Mouse (Mus musculus) urinary bladder, postnatal 36 days (tissue): ENCODE results near the gene Npnt.

ENCODE experiments used
- DNase-seq, 2 experiments: peaks; one replicate each; pipeline ENCODE4 v3.0.0; 2022; ENCODE audit warnings: low spot score in 2 of 2, mixed read lengths in 1 of 2

Npnt gene

GRCm38 (mm10) chr3:132939006-132939405, 11.1 kb downstream of the Npnt start:
- DNase-seq, result no peak

DNA sequence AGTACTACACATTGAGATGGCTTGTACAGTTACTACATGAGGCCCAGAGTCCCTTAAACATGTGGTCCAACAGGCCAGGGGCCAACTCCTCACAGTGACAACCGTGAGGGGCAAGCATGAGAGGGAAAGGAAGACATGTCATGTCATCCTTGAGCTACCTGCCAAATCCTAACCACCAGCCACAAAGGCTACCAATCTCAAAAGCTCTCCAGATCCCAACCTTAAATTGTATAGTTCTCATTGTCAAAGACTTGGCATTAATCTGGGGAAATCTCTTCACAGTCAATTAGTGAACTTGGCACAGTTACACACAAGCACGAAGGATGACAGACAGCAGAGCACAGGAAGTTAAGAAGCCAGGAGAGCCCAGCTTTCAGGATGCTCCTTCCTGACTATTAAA, 15.4 kb downstream of the Npnt start:
- DNase-seq, result no peak

GRCm38 (mm10) chr3:132931526-132931925, 18.6 kb downstream of the Npnt start:
- no peak for DNase-seq

GRCm38 (mm10) chr3:132929866-132930265, 20.2 kb downstream of the Npnt start:
- DNase-seq, result no peak

DNA sequence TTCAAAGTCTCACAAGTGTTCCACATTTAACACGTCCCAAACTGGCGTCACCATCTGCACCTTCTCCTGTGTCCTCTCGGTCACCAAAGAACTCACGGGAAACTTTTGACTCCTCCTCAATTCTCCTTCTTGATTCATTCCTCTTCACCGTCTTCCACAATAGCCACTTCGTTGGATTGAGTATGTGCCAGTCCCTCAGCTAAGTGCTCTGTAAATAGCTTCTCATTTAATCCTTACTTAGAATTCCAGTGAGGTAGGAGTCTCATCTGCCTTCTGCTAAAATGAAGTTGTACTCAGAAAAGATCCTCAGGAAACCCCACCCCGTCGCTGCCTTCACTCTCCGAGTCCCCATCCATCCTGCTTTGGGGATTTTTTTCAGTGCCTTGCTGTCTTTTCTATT, 21.9 kb downstream of the Npnt start:
- no peak for DNase-seq

GRCm38 (mm10) chr3:132919798-132920197, 30.3 kb downstream of the Npnt start:
- no peak for DNase-seq

GRCm38 (mm10) chr3:132919240-132919639, 30.9 kb downstream of the Npnt start:
- DNase-seq, result no peak

GRCm38 (mm10) chr3:132917356-132918090, 32.6 kb downstream of the Npnt start:
- no peak for DNase-seq

DNA sequence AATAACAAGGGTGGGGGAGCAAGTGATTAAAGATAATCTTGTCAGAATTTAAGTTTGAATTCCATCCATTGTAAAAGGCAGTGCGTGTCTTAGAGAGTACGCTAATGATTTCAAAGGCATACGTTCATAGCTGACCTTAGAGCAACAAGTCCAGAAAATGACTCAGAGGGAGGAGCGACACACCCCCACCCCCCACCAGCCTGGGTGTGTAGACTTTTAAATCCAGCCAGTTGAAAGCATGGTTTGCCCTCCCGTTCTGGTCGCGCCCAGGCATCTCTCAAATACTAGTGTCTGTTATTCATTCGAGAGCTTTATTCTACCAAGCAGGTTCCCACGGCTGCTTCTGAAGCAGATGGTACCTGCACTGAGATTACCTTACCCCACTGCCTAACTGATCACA, 34.4 kb downstream of the Npnt start:
- DNase-seq, result peak in 1 of 2 experiments; percentile 14

- no peak for DNase-seq
These were observed 37.7 kb downstream of the Npnt start for GRCm38 (mm10) chr3:132912420-132912819.

- peak in 1 of 2 experiments; percentile 6 for DNase-seq
These were observed 38.4 kb downstream of the Npnt start for GRCm38 (mm10) chr3:132911716-132912115.

- no peak for DNase-seq
These were observed 39.4 kb downstream of the Npnt start for GRCm38 (mm10) chr3:132910727-132911126.

DNA sequence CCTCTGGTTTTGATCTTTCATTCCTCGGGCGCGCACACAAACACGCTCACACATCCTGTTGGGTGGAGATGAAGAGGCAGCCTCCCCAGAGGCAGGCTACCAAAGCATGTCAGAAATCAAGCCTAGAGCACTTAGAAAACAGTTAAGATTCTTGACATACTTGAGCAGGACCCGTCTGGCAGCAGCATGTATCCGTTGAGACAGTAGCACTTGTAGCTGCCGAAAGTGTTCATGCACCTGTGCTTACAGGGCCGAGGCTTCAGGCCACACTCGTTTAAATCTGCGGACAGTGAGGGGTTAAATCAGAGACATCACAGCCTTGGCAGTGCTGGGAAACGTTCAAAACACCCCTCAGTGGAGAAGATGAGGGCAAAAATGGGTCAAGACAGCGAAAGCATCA, 40.4 kb downstream of the Npnt start:
- DNase-seq, result no peak

- no peak for DNase-seq
These were observed 42.4 kb downstream of the Npnt start for GRCm38 (mm10) chr3:132907506-132908203.

DNA sequence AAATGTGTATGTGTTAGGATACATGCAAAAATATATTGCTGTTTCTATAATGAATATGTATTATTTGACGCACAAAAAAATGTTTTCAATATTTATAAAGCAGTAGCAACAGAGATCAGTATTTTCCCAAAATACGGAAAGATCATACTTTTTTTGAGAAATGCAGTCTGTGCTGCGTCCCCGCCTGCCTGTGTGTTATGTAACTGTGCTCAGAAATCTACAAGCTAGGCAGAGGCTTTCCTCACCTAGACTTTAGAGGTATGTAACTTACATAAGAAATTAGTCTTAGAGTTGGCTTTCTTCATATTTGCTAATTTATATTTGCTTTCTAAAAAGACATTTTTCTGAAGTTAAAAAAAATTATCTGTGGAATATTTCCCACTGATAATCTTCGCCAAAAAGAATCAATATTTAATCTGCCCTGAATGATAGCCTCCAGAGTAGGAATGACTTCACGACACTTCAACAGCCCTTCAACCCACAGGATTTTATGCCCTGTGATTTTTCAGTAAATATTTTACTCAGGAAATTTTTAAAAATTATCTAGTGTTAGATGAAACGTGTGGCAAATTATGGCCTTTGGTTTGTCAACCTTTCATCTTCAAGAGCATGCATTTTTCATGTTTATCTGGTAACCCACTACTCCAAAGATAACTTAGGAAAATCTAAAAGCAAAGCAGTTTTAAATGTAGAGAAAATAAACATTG, 44.7 kb downstream of the Npnt start:
- no peak for DNase-seq

DNA sequence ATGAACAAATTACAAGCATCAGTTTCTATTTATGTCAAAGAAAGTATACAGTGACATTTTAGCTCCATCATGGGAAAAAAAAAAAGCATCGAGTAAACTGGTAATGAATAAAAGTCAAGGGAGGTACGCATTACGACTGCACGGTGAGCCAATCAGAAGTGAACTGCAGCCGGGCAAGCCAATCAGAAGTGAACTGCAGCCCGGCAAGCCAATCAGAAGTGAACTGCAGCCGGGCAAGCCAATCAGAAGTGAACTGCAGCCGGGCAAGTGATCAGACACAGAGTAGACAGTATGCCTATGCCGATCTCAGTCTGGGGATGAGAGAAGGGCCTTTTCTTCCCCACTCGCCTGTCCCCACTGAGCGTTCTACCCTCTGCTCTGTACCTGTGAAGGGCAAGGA, 46.7 kb downstream of the Npnt start:
- no peak for DNase-seq

- no peak for DNase-seq
These were observed 47.2 kb downstream of the Npnt start for GRCm38 (mm10) chr3:132902921-132903320.

DNA sequence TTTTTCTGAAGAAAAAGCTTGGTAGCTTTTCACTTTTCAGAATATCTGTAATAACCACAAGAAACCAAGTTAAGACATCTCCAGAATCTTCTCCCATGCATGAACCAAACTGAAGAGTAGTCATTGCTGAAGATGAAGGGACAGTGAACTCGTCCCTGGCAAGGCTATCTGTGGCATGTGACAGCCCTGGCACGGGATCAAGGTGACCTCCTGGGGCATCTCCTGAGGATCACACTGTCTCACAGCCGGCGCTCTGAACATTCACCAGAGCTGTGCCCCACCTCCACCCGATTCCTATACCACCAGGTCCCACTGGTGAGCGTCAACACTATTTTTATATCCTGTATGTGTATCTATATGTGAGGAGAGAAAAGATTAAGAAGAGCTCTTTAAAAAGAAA, 47.9 kb downstream of the Npnt start:
- no peak for DNase-seq

DNA sequence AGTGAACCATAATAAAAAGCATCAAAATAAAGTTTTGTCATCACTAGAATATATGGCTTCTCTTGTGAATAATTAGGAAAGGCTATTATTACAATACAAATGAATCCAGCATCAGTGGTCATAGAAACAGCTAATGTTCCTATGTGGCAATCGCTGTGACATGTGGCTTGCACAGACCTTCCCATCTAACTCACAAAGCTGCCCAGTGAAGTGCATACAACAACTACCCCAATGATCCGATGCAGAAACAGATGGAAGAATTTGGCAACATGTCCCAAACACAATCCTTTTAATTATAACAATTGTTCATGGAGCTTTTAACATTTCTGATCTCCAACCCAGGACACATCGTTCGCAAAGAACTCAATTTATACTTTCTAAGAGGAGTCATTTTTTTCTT, 52.2 kb downstream of the Npnt start:
- no peak for DNase-seq

GRCm38 (mm10) chr3:132897390-132897789, 52.7 kb downstream of the Npnt start:
- no peak for DNase-seq

DNA sequence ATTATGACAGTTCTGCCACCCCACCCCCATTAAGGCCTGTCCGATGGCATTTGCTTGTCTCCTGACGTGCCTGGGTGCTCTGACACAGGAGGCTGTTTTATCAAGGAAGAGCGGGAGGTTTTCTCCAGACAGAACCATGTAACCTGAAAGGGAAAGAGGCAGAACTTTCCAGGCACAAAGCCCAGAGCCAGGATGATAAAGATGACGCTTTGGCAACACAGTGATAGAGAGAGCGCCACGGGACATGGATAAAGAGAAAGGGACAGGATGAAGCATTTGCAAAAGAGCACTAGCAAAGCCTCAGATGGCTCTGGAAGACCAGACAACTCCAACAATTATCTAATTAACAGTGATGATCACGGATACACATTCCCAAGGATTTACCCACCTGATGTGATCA, 56.0 kb downstream of the Npnt start:
- no peak for DNase-seq

DNA sequence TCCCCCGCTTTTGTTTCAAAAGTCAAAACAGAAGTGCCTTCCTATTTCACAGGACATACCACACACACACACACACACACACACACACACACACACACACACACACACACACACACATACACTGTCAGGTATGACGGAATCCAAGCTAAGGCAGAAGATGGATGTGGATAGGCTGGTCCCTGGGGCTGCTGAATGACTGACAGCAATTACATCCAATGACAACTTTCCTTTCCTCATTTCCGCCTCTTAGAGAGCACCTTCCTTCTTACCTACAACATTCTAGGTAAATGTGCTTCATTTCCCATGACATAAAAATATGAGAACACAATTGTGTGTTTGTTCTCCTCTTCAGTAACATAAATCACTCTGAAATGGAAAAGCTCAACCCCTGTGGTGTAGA, 56.4 kb downstream of the Npnt start:
- DNase-seq, result no peak

- DNase-seq, result no peak
These were observed 57.0 kb downstream of the Npnt start for GRCm38 (mm10) chr3:132893044-132893443.
